ENCODE assay signal across 11 mouse cellular contexts in genomic region chrX:56734436-56734835, GRCm38 (mm10). TPM values are rescaled to one million over a fixed set of nuclear protein-coding genes. Genes with fewer than 3 reads are reported as not detected.
DNase-seq lines count a peak whose midpoint lies in the region; ATAC-seq and TF ChIP-seq lines count a peak whose summit lies in the region.
"Had no signal": no experiment of that assay in that cellular context is flagged by ENCODE, and none has a peak within 500 bp of the region (broad histone marks: within the 10 kb centered on the region; RNA-seq: fewer than 3 reads in every experiment).

No protein-coding gene starts in this region.

- no peak overlapping the region for H3K4me3 ChIP-seq in kidney, embryonic 14.5 days (ENCODE audit: low read length)
- H3K4me3 ChIP-seq in midbrain, embryonic 16.5 days (ENCODE audit: low read depth, low read length) = no peak overlapping the region
- H3K4me3 ChIP-seq in midbrain, embryonic 10.5 days = no peak overlapping the region
- no peak overlapping the region for H3K4me3 ChIP-seq in heart, postnatal 0 days (ENCODE audit: low read depth, low read length)
- H3K4me3 ChIP-seq in embryonic facial prominence, embryonic 10.5 days = no peak overlapping the region

- no peak overlapping the region for H3K27ac ChIP-seq in kidney, embryonic 14.5 days (ENCODE audit: low read depth, low read length)
- no peak overlapping the region for H3K27ac ChIP-seq in midbrain, embryonic 16.5 days (ENCODE audit: low read length)
- no peak overlapping the region for H3K27ac ChIP-seq in midbrain, embryonic 10.5 days (replicated peaks)
- H3K27ac ChIP-seq in heart, postnatal 0 days (ENCODE audit: low read depth) = 0 out of 2 replicates have a peak overlapping the region, but pooled peaks have one; percentile 13
- no peak overlapping the region for H3K27ac ChIP-seq in embryonic facial prominence, embryonic 10.5 days (replicated peaks)

- intact Hi-C loops in heart, postnatal 14 days (cut with DNase I) = loop anchor here (5.0 kb wide), 2 partner anchors 67 to 82 kb away; no protein-coding TSS in a partner anchor

- no peak for ATAC-seq in kidney, embryonic 14.5 days (ENCODE audit: low FRiP score, low TSS enrichment)
- ATAC-seq in midbrain, embryonic 16.5 days = no peak
- no peak for ATAC-seq in heart, postnatal 0 days (ENCODE audit: insufficient read depth, low read depth)

- H3K4me1 ChIP-seq in kidney, embryonic 14.5 days (ENCODE audit: control insufficient read depth, insufficient read depth, low read length) = no peaks in the 10 kb centered on the region
- H3K4me1 ChIP-seq in midbrain, embryonic 16.5 days (ENCODE audit: control insufficient read depth, insufficient read depth, low read length) = no peaks in the 10 kb centered on the region
- H3K4me1 ChIP-seq in midbrain, embryonic 10.5 days = peaks cover 37% of the 10 kb centered on the region
- 0 out of 2 replicates have a peak, but pooled peaks cover 3% of the 10 kb centered on the region for H3K4me1 ChIP-seq in heart, postnatal 0 days (ENCODE audit: control insufficient read depth, insufficient read depth)
- peaks cover 11% of the 10 kb centered on the region; the same call in 1 of the 2 replicates for H3K4me1 ChIP-seq in embryonic facial prominence, embryonic 10.5 days

- H3K9me3 ChIP-seq in kidney, embryonic 14.5 days (ENCODE audit: control insufficient read depth, low read length) = no peaks in the 10 kb centered on the region
- no peaks in the 10 kb centered on the region for H3K9me3 ChIP-seq in midbrain, embryonic 16.5 days (replicated peaks; ENCODE audit: control insufficient read depth, low read length, poor library complexity, severe bottlenecking)
- H3K9me3 ChIP-seq in midbrain, embryonic 10.5 days (replicated peaks) = no peaks in the 10 kb centered on the region
- no peaks in the 10 kb centered on the region for H3K9me3 ChIP-seq in heart, postnatal 0 days (replicated peaks; ENCODE audit: control insufficient read depth, low read length)
- no peaks in the 10 kb centered on the region for H3K9me3 ChIP-seq in embryonic facial prominence, embryonic 10.5 days

- TF ChIP-seq EP300 in heart, postnatal 0 days (IDR thresholded peaks at IDR 0.05; ENCODE audit: low read depth) = no peak

- no peak for TF ChIP-seq CTCF in heart, postnatal 0 days (IDR thresholded peaks at IDR 0.05; ENCODE audit: low read depth)

- 35% methylated on average over 5 of the region's 5 CpGs for WGBS in kidney, embryonic 14.5 days
- 25% methylated on average over 5 of the region's 5 CpGs for WGBS in midbrain, embryonic 16.5 days
- 33% methylated on average over 5 of the region's 5 CpGs for WGBS in midbrain, embryonic 10.5 days
- WGBS in heart, postnatal 0 days = 24% methylated on average over 5 of the region's 5 CpGs
- 23% methylated on average over 5 of the region's 5 CpGs for WGBS in embryonic facial prominence, embryonic 10.5 days

- H3K4me2 ChIP-seq in kidney, embryonic 14.5 days (replicated peaks; ENCODE audit: low read depth, low read length) = no peak overlapping the region
- 0 out of 2 replicates have a peak overlapping the region, but pooled peaks have one; percentile 4 for H3K4me2 ChIP-seq in midbrain, embryonic 16.5 days (ENCODE audit: low read length)
- H3K4me2 ChIP-seq in heart, postnatal 0 days (ENCODE audit: low read depth, low read length) = peak overlapping the region; percentile 15; the same call in 1 of the 2 replicates

- H3K36me3 ChIP-seq in kidney, embryonic 14.5 days (ENCODE audit: control insufficient read depth, insufficient read depth, low read length) = no peaks in the 10 kb centered on the region
- H3K36me3 ChIP-seq in midbrain, embryonic 16.5 days (ENCODE audit: control insufficient read depth, insufficient read depth, low read length) = no peaks in the 10 kb centered on the region
- H3K36me3 ChIP-seq in midbrain, embryonic 10.5 days = peaks cover 4% of the 10 kb centered on the region; the same call in 1 of the 2 replicates
- H3K36me3 ChIP-seq in heart, postnatal 0 days (replicated peaks; ENCODE audit: control insufficient read depth, insufficient read depth, low read length) = no peaks in the 10 kb centered on the region
- no peaks in the 10 kb centered on the region for H3K36me3 ChIP-seq in embryonic facial prominence, embryonic 10.5 days (replicated peaks)

- no peak overlapping the region for H3K9ac ChIP-seq in kidney, embryonic 14.5 days (ENCODE audit: low read depth, low read length)
- no peak overlapping the region for H3K9ac ChIP-seq in midbrain, embryonic 16.5 days (ENCODE audit: low read depth, low read length)
- H3K9ac ChIP-seq in heart, postnatal 0 days (replicated peaks; ENCODE audit: low read depth, low read length) = no peak overlapping the region

- DNase-seq in heart, adult 18-20 months = peak; percentile 41 to 71
- DNase-seq in heart, postnatal 14 days = no peak
- DNase-seq in kidney, adult 9 months = peak; percentile 55
- no peak for DNase-seq in midbrain, embryonic 10.5 days (ENCODE audit: low spot score)
- DNase-seq in heart, postnatal 0 days (ENCODE audit: low spot score) = no peak
- no peak for DNase-seq in embryonic facial prominence, embryonic 10.5 days (ENCODE audit: low spot score)
- DNase-seq: cerebellum, adult 2 months; right cerebral cortex, postnatal 4 days; thymus, postnatal 4 days had no signal

- H3K27me3 ChIP-seq in kidney, embryonic 14.5 days (ENCODE audit: control insufficient read depth, insufficient read depth, low read length) = no peaks in the 10 kb centered on the region; the same call in 1 of the 2 replicates
- no peaks in the 10 kb centered on the region for H3K27me3 ChIP-seq in midbrain, embryonic 16.5 days (ENCODE audit: control insufficient read depth, insufficient read depth, low read depth, low read length)
- H3K27me3 ChIP-seq in midbrain, embryonic 10.5 days (ENCODE audit: low read depth, poor library complexity, severe bottlenecking) = no peaks in the 10 kb centered on the region
- H3K27me3 ChIP-seq in heart, postnatal 0 days (ENCODE audit: control insufficient read depth, insufficient read depth, low read length) = no peaks in the 10 kb centered on the region
- H3K27me3 ChIP-seq in embryonic facial prominence, embryonic 10.5 days (replicated peaks; ENCODE audit: low read depth, poor library complexity, severe bottlenecking) = no peaks in the 10 kb centered on the region

RNA-seq across cellular contexts. Expression of gene Fhl1, which starts 2.8 kb away (rescaled TPM):
- 100 to 1,000 TPM; 118 to 138 TPM for total RNA-seq in heart, adult 18-20 months (2021)
- total RNA-seq in heart, postnatal 14 days (2021) = 100 to 1,000 TPM in 1 of 2 experiments, 10 to 100 TPM in 1; 98.3 to 107 TPM
- 47.4 and 60.3 TPM in 2 replicates for polyA plus RNA-seq in kidney, embryonic 14.5 days (2014; fragmentation: Nextera tagmentation; extraction: Ambion mirVana)
- polyA plus RNA-seq in midbrain, embryonic 16.5 days (2015; fragmentation: Nextera tagmentation; extraction: Ambion mirVana) = 190 and 207 TPM in 2 replicates
- 83.1 and 106 TPM in 2 replicates for polyA plus RNA-seq in midbrain, embryonic 10.5 days (2016; fragmentation: Nextera tagmentation; extraction: Ambion mirVana)
- 260 and 297 TPM in 2 replicates for total RNA-seq in heart, postnatal 0 days (2014; rRNA removed; ENCODE audit: low replicate concordance)
- polyA plus RNA-seq in heart, postnatal 0 days (2015; fragmentation: Nextera tagmentation; extraction: Ambion mirVana) = 183 and 189 TPM in 2 replicates
- 42.7 and 57.6 TPM in 2 replicates for polyA plus RNA-seq in embryonic facial prominence, embryonic 10.5 days (2016; fragmentation: Nextera tagmentation; extraction: Ambion mirVana)

Comparison
In these comparisons a context has a peak if more than half of its experiments do, and no peak if none do; other contexts are left out.
1. DNase-seq: peak in heart, adult 18-20 months (2 of 2) and kidney, adult 9 months (single experiment); none in heart, postnatal 14 days (0 of 2), midbrain, embryonic 10.5 days (single experiment), heart, postnatal 0 days (single experiment) and embryonic facial prominence, embryonic 10.5 days (single experiment).